In the genomic region with DNA sequence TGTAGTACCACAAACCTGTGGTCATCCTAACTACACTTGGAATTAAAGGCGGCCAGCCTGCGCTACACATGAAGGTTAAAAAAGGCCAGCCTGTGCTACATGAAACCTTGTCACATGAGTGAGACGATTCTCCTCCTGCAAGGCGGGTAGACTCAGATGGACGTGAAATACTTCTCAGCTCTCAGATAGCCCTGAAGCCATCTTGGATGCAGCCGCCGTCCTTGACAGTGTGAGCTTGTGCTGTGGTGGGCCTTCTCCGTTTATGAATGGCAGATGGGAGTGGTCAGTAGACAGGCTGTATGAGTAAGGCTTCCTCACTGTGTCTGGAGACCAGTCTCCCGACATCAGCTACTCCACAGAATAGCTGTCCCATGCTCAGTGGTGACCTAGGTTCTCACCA, we compare ENCODE assay signal across 1 mouse cellular context.
TF ChIP-seq lines count a peak whose summit lies in the region.

No protein-coding gene starts in this region.

TF ChIP-seq in ES-E14, 5 proteins besides CTCF, POLR2A, EP300 and RAD21 (continued from another document):
- TF ChIP-seq ZC3H11A (IDR thresholded peaks at IDR 0.05; ENCODE audit: borderline replicate concordance, low read depth, low read length) (no peak), MAFK (IDR thresholded peaks at IDR 0.05; ENCODE audit: insufficient read depth, low read depth, low read length) (no peak)
